Mouse (Mus musculus): ENCODE results near the gene Mfsd4b2.

DNA sequence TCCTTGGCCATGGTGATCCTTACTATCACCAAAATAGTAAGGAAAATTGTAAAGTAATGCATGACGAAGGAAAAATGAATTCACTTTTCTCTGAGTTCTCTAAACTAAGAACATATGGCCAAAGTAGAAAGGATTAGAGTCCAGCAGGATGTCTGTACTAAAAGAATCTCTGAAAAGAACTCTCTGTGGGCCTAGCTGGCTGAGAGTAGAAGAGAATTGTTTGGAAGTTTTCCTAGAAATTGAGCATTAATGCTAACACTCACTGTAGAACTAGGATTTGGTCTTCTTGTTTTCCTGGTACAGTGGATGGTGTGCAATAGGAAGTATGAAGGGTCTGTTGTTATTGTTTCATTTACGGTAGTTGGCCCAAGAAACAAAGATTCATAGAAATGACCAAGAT, 28.4 kb upstream of the Mfsd4b2 start:
- TF ChIP-seq CTCF (IDR thresholded peaks at IDR 0.05; ENCODE audit: low read depth, low read length) (no peak), POLR2A (IDR thresholded peaks at IDR 0.05; ENCODE audit: insufficient read depth, low read length) (no peak)

Data from ES-Bruce4 (cell line).